Mouse (Mus musculus) ovary, adult 18-20 months (tissue): ENCODE measurements around the gene Mcam.
"Not testable (repeated sequence)": the region's sequence is repeated elsewhere in the genome, so short reads cannot be mapped to it uniquely, and the experiment has no call there.

ENCODE experiments used
- DNase-seq: peaks from one replicate; pipeline ENCODE4 v3.0.0; 2022; ENCODE audit warnings: low spot score, mixed read lengths

The Mcam gene

DNA sequence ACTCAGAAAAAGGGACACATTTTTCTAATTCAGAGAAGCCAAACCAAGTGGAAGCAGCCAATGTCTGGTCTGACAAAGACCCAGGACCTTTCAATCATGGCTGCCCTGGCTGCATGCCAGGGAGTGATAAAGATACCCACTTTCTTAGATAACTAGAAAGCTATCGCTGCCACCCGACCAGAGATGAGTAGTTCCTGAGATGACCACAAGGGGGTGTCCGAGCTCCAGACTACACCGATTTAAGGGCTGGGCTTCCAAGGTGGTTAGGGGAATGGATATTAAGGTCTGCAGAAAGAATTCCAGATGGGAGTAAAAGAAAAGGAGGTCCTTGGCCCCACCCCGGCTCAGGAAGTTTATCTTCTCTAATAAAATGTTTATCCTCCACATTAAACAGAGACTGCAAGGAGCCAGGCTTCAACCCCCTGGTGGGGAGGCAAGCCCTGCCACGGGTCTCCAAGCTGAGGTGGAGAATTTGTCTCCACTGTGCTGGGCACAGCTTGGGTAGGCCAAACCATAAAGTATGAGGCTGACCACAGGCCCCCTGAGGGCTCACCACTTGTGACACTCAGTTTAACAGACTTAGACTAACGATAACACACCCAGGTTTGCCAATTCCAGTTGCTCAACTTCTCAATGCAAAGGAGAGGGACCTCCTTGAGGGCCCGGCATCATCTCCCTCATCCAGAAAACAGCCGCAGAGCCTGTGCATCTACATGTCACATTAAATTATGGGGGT is 24.7 kb upstream of the Mcam start:
- peak; percentile 32 for DNase-seq

DNA sequence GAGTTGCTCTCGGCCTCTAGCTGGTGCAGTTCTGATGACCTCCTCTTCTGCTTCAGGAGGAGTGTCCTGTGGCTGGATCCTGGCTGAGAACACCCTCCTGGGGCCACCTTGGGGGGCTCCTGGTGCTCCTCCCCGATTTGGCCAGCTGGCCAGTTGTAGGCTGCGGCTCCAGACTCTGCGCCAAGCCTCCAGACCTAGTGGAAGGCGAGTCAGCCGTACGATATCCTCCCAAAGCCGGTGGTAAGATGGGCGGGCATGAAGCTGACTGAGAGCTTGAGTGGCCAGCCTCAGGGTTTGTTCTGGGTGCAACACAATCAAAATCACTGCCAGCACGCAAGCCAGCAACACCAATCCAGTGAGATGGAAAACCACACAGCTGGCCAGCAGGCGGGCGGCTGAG is 22.4 kb upstream of the Mcam start:
- not testable (repeated sequence) for DNase-seq

DNA sequence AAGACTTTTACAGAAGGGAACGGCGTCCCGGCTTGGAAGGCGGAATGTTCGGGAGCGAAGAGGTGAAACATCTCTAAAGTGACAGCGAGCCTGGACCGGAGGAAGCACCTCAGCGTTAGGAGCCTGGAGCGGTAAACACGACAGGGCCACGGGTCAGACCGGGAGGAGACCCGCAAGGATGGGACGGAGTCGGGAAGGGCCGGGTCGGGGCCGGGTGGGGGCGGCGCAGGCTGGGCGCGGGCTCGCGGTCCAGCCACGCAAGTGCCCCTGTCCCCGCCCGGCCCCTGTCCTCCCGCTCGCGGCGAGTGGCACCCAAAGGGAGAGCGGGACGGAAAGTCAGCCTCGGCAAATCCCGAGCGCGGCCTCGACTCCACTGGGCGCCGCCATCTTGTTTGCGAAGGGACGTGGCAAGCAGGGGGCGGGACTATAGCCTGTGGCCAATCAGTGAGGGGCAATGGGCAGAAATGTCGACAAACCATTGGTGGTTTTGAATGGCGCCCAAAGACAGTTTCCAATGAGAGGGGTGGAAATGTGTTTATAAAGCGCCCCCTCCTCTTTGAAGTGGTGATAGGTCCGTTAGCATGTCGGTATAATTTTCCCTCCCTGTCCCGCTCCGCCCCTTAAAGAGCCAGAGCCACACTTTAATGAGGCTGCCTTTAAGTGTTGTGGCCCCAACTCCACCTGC is 21.0 kb upstream of the Mcam start, which contains the start of the genes Gm49380 and Rnf26:
Gm49380 (minus strand) TSS at position 396 of the 685 bp plus-strand sequence.
Rnf26 (minus strand) TSS at position 413 of the 685 bp plus-strand sequence.
- DNase-seq, result peak; percentile 95

DNA sequence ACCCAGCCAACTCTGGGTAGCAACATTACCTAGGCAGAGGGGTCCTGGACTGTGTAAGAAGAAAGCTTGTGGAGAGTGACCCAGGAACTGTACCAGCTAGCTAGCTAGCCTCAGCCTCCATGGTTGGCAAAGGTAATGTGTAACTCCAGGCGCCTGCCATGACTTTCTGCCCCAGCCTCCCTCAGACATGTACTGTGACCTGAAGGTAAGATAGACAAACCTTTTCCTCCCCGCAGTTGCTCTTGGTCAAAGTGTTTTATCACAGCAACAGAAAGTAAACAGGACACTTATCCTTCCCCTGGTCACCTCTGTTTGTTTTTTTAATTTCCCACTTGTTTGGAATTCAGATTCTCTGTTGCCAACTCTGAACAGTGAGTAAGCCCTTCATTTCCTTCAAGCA is 19.8 kb upstream of the Mcam start:
- DNase-seq, result no peak

DNA sequence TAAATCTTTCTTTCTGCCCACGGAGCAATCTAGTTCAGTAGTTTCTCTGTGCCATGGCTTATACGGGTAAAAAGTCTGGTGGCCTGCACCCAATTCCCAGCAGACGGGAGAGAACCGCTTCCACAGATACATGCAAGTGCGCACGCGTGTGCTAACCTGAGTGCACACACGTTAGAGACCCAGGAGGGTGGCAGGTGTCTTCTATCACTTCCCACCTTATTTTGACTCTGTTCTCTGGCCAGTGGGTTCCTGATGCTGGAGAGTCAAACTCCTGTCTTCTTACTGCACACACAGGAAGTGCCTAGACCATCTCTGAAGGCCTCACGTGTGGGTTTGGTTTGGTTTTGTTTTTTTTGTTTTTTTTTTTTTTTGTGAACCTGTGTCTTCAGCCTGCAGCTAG is 18.7 kb upstream of the Mcam start:
- no peak for DNase-seq

DNA sequence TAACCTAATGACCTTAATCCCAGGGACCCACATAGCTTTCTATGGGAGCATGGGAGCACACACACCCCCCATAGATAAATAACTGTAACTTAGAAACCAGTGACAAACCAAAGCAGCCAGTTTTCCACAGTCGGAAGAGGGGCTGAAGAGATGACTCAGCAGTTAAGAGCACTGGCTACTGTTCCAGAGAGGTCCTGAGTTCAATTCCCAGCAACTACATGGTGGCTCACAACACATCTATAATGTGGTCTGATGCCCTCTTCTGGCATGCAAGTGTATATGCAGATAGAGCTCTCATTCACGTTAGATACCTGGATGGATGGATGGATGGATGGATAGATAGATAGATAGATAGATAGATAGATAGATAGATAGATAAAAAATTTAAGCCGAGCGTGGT is 18.1 kb upstream of the Mcam start:
- no peak for DNase-seq

DNA sequence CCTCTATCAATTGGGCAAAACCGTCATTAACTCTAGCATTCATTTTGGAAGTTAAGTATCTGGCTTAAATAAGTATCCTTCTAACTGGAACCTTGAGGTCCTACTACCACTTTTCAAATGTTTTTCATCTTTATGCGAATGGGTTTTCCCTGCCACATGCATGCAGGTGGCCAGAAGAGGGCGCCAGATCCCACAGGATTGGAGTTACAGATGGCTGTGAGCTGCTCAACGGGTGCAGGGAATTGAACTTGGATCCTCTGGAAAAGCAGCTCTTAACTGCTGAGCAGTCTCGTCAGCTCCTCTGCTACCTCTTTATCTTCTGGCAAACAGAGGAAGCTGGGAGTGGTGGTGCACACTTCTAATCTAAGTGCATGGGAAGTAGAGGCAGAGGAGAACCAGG is 15.3 kb upstream of the Mcam start:
- DNase-seq, result no peak

DNA sequence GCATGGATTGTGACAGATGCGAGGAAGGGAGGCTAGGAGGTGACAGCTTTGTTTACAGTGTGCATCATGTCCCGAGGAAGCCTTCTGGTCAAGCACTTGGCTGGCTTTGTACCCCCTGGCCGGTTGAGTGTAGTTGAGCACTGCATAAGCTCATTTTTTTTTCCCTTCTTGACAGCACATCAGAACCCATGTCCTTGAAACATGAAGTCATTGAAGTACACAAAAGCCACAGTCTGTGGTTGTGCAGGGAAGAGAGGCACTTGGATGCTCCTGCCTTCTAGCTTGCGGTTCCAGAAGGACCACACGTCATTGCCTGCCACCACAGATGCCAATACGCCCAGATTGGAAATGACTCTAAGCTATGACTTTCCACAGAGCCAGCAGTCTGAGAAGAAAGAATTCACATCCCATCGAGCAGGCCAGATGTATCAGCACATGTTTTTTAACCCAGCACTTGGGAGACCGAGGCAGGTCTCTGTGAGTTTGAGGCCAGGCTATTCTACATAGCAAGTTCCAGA is 14.3 kb upstream of the Mcam start:
- no peak for DNase-seq

DNA sequence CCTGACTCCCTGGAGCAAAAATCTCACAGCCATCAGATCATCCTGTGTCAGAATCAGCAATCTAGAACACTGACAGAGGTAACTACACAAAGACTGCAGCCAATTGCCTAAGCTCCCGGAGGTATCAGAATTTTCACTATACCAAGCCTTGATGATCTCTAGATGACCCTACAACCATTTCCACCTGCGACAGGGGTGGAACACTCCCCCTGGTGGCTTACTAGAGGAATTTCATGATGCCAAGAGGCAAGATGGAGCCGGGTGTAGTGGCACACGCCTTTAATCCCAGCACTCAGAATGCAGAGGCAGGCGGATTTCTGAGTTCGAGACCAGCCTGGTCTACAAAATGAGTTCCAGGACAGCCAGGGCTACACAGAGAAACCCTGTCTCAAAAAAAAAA is 10.0 kb upstream of the Mcam start:
- DNase-seq, result no peak

DNA sequence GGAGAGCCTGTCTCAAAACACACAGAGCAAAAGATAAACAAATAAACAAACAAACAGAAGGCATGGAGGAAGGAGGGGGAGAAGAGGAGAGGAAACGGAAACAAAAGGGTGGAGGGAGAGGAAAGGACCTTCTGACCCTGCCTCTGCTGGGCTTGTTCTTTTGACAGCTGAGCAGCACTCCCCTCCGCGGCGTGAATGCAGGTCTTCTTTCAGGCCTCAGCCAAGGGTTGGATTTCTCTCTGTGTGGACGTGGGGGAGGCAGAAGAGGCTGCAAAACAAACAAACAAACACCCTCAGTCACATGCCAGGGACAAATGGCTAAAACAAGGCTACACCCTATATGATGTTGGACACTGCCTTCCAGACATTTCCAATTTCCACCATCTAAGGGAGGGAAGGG is 9.2 kb upstream of the Mcam start:
- DNase-seq, result no peak

DNA sequence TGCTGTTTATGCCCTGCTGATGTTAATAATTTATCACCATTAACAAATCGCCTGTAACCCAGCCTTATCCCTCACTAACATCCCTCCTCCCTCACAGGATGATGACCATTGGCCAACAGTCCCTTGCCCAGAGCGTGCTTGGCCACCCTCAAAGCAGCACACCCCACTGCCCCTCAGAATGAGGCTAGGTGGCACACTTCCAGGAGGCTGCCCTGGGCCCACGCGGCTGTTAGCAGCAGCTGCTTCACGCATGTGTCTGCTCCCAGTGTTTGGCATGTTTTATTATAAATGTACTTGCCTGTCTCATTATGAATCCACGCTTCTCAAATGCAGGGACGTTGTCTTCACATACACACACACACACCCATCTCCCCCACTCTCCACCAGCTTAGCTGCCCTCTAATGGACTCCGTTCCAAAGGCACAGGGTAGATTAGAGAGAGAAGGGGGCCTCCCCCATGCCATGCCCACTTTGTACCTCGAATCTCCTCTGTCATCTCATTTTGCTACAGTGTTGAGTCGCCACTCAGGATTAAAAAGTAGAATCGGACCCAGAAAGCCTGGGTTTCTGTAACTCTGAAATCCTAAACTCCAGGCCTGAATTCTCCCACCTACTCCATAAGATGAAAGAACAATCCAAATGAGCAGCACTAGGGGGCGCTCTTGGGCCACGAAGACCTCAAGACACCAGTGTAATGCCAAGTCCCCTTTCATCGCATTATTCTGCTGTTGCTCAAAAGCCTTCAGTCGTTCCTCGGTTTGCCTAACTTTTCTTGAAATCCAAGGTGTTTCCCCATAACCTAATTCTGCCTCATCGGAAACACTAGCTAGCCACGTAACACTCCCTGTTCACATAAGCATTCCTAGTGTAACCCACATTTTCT is 8.5 kb upstream of the Mcam start:
- no peak for DNase-seq

DNA sequence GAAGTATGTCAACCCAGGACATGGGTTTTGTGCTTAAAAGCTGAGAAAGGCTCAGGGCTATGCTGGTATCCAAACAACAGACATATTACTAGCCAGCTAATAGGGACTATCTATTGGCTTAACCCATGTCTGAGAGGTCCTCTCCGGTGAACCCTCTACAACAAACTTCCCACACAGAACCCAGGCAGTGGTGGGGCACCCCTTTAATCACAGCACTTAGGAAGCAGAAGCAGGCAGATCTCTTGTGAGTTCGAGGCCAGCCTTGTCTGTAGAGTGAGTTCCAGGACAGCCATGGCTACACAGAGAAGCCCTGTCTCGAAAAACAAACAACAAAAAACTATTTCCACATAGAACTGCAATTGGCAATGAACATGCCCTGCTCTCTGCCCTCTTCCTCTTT is 7.5 kb upstream of the Mcam start:
- no peak for DNase-seq

DNA sequence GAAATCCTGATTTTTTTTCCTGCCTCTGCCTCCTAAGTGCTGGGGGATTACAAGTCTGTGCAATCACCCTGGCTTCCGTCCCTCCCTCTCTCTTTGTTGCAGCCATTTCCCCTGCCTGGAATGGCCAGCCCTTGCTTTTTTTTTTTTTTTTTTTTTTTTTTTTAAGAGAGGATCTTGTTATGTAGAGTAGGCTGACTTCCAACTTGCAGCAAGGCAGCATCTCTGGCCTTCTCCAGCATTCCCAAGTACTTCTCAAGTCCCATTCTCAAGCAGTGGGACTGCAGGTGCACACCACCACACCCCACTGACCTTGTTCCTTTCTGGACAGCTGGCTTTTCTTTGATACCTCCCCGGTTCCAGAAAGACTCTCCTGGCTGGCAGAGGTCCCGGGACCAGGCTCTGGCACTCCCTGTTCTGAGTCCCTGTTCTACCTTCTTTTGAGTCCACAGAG is 6.9 kb upstream of the Mcam start:
- DNase-seq, result no peak

DNA sequence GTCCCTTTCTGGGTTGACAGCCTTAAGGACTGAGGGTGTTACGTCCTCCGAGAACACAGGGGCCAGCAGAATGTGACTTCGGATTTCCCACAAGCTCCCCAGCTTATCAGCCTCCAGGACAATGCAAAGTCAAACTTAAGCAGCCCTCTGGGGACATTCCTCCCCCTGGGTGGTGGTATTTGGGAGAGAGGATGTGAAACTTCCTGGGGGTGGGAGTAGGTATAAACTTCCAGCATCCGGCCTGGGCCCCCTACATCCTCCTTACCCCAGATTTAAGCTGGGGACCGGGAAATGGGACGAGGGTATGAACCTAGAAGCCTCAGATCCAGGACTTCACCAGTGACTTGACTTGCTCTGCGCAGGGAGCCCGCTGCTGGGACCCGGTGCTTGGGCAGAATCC is 4.6 kb upstream of the Mcam start:
- DNase-seq, result no peak

DNA sequence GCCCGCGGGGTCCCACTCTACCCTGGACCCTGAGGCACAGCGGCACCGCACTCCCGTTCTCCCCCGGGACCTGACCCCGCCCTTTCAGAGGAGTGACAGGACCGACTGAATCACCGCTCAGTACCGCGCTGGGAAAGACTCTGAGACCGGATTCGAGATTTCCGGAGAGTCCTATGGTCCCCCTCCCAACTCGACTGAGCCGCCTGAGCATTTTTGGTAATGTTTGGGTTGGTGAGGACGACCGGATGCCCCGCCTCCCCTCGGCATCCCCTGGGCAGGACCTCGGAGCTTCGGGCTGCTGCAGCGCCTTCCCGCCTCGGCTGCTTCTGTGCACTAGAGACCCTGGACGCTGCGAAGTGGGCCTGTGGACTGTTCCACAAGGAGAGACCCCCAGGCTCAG is 4.2 kb upstream of the Mcam start:
- DNase-seq, result peak; percentile 59

DNA sequence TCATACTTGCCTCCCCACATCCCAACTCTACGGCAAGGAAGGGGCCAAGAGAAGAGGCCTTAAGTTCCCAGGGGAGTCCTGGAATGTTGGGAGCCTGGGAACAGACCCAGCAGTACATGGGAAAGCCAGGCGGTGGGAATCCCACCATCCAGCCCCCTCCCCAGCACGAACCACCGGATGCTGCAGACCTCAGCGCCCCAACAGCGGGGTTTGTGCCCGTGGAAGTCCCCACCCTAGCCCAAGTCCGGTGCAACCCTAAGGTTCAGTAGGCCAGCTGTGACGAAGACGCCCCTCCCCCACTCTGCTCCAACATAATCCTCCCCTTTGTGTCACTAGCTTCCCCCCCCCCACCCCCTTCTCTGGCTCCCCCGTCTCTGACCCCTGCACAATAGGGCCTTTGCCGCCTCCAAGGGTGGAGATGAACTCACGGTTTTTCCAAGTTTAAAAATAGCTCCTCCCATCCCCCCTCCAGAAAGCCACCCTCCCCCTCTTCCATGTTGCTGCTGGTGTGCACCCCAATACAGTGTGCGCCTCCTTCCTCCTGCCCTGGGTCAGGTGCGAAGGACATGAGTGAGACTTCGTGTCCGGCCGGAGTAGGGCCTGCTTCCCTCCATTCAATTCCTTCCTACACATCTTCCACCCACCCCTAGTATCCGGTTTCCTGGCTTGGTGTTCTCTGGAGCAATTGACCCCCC is 3.5 kb upstream of the Mcam start:
- no peak for DNase-seq

DNA sequence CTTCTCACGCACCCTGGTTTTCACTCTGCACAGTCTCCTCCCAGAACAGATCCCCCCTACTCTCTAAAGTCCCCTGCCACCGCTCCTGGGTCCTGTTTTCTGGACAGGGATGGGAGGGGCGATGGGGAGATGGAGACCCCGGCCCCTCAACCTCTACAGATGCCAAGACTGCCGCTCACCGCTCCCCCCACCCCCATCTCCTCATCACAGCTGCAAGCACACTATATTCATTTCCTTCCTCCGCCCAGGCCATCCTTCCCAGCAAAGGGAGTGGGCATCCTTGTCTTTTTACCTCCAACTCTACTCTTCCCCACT is 3.0 kb upstream of the Mcam start:
- DNase-seq, result no peak

DNA sequence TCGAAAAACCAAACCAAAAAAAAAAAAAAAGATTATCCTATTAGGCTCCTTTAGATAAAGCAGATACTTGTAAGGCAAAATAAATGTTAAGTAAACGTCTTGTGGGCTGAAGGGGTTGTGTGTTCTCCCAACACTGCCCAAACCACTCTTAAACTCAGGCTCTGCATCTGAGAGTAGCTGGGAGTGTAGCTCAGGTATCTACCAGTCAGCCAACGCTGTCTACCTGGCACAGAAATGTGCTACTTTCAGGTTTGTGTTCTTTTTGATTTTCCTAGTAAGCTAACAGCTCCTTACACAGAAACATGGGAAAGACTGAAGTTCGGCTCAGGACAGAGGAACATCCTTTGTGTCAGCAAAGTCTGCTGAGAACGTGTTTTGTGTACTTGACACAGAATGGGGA is 2.1 kb upstream of the Mcam start:
- DNase-seq, result no peak

DNA sequence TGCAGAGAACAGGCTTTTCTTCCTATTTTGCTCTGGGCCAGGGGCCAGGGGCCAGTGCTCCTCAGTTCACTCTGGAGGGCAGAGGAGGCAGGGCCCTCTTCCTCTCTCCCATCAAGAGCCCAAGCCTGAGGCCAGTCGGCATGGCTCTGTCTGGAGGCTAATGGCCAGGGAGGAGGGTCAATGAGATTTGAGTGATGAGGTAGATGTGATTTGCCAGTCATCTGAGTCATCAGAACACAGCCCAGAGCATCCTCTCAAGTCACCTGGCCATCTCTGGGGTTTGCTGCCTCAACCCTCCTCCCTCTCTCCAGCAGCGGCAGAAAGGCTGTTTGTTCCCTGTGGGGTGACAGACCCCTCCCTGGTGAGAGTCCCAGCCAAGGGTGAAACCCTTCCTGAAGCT is 982 bp upstream of the Mcam start:
- no peak for DNase-seq

DNA sequence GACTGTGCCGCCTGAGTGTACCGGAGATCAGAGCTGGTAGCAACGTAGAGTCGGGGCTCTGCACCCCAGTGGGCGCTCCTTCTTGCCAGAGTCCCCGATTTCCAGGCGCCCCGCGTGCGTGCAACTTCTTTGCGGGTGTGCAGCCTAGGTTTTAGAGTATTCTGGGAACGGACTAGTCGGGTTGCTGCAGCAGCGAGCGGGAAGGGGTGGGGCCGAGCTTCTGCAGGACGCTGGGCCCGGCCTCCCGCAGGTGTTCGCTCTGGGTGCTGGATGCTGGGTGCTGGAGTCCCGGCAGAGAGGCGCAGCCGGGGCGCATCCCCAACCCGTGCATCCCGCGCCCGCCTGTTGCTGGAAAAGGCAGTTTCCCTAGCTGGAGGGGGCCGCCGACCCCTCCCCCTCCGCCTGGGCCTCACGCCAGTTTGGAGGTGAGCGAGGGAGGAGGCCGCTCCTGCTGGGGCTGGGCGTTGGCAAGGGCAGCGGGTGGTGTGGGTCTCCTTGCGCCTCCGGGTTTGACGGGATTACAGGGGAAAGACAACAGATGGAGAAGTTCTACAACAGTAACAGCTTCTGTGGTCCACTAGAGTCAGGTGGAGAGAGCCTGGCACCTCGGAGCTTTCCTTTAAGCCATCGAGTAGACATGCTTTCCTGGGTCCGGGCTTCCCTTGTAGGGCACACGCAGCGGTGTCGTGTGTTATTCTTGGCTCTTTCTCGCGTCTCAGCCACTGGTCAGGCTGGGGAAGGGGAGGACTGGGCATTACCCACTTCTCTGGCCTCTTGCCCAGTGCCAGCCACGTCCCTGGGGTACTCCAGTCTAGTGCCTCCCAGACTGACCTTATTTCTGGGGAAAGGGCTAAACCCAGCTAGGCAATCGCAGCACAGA is 822 bp downstream of the Mcam start:
- DNase-seq, result peak; percentile 36
